Mouse (Mus musculus) liver, adult 2 months (tissue): Measurements from ENCODE around the gene Taok2. TPM values are rescaled to one million over a fixed set of nuclear protein-coding genes. Genes with fewer than 3 reads are reported as not detected.

ENCODE experiments used
- DNase-seq: peaks from one replicate; pipeline ENCODE4 v3.0.0-alpha.2; 2011; ENCODE audit warnings: low read depth, low spot score; ENCODE audit errors: extremely low read depth
- H3K27ac ChIP-seq: fragments of 200-500 bp; replicated peaks from 2 replicates; pipeline ENCODE4 v1.5.1; 2012; ENCODE audit warnings: low read depth, mild to moderate bottlenecking, control low read depth, inconsistent platforms, low read length; ENCODE audit not compliant: insufficient read depth
- H3K27me3 ChIP-seq: fragments of 200-500 bp; 2 replicates; pipeline ENCODE4 v1.6.1; 2012; ENCODE audit warnings: mild to moderate bottlenecking, moderate library complexity, low read length, inconsistent platforms; ENCODE audit not compliant: control insufficient read depth, insufficient read depth
- H3K36me3 ChIP-seq: fragments of 200-500 bp; 2 replicates; pipeline ENCODE4 v1.6.1; 2012; ENCODE audit warnings: low read length, inconsistent platforms; ENCODE audit not compliant: control insufficient read depth, insufficient read depth
- H3K4me1 ChIP-seq: fragments of 200-500 bp; 2 replicates; pipeline ENCODE4 v1.6.1; 2011; ENCODE audit warnings: low read length; ENCODE audit not compliant: control insufficient read depth, insufficient read depth
- H3K4me3 ChIP-seq: fragments of 200-500 bp; 2 replicates; pipeline ENCODE4 v1.5.1; 2011; ENCODE audit warnings: low read depth, mild to moderate bottlenecking, control low read depth, low read length, moderate library complexity; ENCODE audit not compliant: insufficient read depth
- H3K79me2 ChIP-seq: fragments of 200-500 bp; 2 replicates; pipeline ENCODE4 v1.6.1; 2012; ENCODE audit warnings: inconsistent platforms, mild to moderate bottlenecking, low read length, moderate library complexity; ENCODE audit not compliant: control insufficient read depth, insufficient read depth
- H3K9ac ChIP-seq: fragments of 200-500 bp; 2 replicates; pipeline ENCODE4 v1.6.1; 2012; ENCODE audit warnings: low read depth, mild to moderate bottlenecking, control low read depth, inconsistent platforms, low read length
- CTCF ChIP-seq: fragments of 200-500 bp; IDR thresholded peaks from 2 replicates; pipeline ENCODE4 v1.5.1; 2011; ENCODE audit warnings: low read depth, low read length, control low read depth
- POLR2A ChIP-seq: fragments of 200-500 bp; IDR thresholded peaks from 2 replicates; pipeline ENCODE4 v1.6.1; 2011; ENCODE audit warnings: low read length, control low read depth; ENCODE audit not compliant: insufficient read depth; ENCODE audit errors: extremely low read depth
- WGBS: fragments of 180-500 bp; shearing (Covaris S2); methylation state at CpG from one replicate; pipeline ENCODE4 v1.1.7; 2018; 5-methylcytosine and 5-hydroxymethylcytosine counted together
- polyA plus RNA-seq: library from polyadenylated mRNA; depleted of rRNA; stranded (reverse); fragments of >200 nt; gene quantifications from 2 replicates; pipeline ENCODE4 v1.2.3, GENCODE M21; 2012
- total RNA-seq: library from RNA; depleted of rRNA; stranded (reverse); fragments of >200 nt; gene quantifications from 2 replicates; pipeline ENCODE4 v1.2.3, GENCODE M21; 2014

Gene Taok2
- total and polyA plus RNA-seq, 2 experiments: 21.7 to 42.7 TPM

DNA sequence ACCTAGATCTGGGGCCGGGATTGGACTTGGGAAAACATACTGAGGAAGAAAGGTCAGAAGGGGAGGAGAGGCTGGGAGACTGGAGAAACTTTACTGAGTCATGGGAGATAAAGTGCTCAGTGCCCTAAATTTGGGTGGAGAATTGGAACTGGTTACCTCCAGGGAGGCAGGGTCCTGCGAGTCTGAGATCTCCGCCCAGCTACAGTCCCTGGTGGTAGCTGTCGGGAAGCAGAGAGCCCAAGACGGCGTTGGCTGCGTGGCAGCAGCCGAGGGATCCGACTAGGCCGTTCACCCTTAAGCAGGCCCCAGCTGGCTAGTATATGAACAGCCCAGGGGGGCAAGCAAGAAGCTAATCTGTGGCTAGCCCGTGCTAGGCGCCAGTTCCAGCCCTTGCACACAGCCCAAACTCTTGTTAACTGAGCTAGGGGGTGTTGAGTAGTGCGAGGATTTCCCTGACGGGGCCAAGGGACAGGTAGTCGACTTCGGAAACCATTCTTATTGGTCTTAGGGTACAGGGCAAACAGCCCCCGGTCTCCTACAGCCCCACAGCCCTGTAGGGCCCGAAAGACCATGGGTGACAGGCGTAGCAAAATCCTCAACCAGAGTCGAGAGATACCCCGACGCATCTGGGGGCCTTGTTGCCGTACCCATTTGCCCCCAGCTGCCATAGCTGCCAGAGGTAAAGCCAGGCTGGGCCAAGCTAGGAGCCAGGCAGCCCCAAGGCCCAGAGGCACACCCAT is 14.6 kb downstream of the Taok2 start:
- 93% methylated on average over 23 of the region's 23 CpGs for WGBS
- no peak for DNase-seq
- H3K27ac ChIP-seq: no peak overlapping the region
- no peaks in the 10 kb centered on the region for H3K4me1 ChIP-seq
- peaks cover 50% of the 10 kb centered on the region for H3K36me3 ChIP-seq
- H3K9ac ChIP-seq: no peak overlapping the region
- no peak for TF ChIP-seq CTCF
- no peak for TF ChIP-seq POLR2A
- H3K79me2 ChIP-seq: no peaks in the 10 kb centered on the region
- no peak overlapping the region for H3K4me3 ChIP-seq
- no peaks in the 10 kb centered on the region for H3K27me3 ChIP-seq

DNA sequence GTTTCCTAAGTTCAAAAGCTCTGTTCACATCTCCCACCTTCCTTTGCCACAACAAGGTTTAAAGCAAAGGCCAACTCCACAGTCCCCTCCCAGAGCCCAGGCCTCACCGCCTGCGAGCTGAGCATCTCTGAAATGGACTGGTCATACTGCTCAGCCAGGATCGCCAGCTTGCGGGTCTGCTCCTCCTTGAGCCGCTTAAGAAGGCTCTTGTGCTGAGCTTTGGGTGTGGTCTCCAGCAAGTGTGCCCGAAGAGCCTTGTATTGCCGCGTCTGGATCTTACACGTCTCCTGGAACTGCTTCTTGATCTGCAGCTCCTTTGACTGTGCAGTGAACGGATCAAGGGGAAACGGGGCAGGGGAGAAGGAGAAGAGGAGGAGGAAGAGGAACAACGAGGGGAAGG is 16.5 kb downstream of the Taok2 start:
- no peaks in the 10 kb centered on the region for H3K79me2 ChIP-seq
- whole genome bisulfite sequencing: 84% methylated on average over 12 of the region's 12 CpGs
- H3K27me3 ChIP-seq: no peaks in the 10 kb centered on the region
- H3K4me3 ChIP-seq: no peak overlapping the region
- H3K36me3 ChIP-seq: peaks cover 32% of the 10 kb centered on the region; the same call in 1 of the 2 replicates
- no peak overlapping the region for H3K27ac ChIP-seq
- DNase-seq: no peak
- no peak overlapping the region for H3K9ac ChIP-seq
- no peaks in the 10 kb centered on the region for H3K4me1 ChIP-seq
- TF ChIP-seq CTCF (no peak), POLR2A (no peak)

DNA sequence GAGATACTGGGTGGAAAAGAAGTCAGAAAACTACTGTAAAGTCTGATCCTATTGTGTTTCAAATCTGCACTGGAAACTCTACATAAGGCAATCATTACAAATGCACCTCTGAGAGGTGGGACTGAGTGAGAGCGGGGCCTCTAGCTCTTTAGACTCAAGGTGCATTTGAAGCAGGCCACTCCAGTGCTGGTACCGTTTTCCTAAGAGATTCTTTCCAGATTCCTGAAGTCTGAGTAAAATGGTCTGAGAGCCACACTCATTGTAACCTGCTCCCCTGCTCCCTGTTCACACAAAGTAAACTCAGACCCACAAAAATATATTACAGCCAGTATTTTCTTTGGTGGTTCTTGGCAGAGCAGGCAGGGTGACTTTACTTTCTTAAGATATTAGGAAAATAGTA is 17.0 kb downstream of the Taok2 start:
- peaks cover 2% of the 10 kb centered on the region; the same call in 1 of the 2 replicates for H3K4me1 ChIP-seq
- no peak for TF ChIP-seq POLR2A
- no peak for TF ChIP-seq CTCF
- no peak for DNase-seq
- 87% methylated on average over 2 of the region's 2 CpGs for WGBS
- H3K79me2 ChIP-seq: no peaks in the 10 kb centered on the region
- no peak overlapping the region for H3K4me3 ChIP-seq
- peaks cover 27% of the 10 kb centered on the region; the same call in 1 of the 2 replicates for H3K36me3 ChIP-seq
- no peak overlapping the region for H3K9ac ChIP-seq
- no peaks in the 10 kb centered on the region for H3K27me3 ChIP-seq
- H3K27ac ChIP-seq: no peak overlapping the region

DNA sequence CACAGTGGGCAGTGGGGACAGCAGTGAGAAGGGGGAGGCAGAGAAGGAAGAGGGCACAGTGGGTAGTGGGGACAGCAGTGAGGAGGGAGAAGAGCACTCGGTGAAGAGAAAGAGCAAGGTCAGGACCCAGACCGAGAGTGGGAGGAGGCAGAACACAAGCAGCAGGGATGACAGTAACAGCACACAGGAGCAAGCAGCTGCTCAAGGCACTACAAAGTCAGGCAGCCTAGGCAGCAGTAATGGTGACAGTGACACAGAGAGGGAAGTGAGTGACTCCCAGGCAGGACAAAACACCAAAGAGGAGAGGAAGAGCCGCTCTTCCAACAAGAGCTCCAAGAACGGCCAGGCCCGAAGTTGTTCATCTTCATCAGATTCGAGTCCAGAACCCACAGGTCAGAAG is 20.7 kb downstream of the Taok2 start:
- no peak for TF ChIP-seq CTCF
- no peak for TF ChIP-seq POLR2A
- 70% methylated on average over 6 of the region's 6 CpGs for WGBS
- H3K79me2 ChIP-seq: no peaks in the 10 kb centered on the region
- H3K9ac ChIP-seq: no peak overlapping the region
- H3K4me3 ChIP-seq: no peak overlapping the region
- no peaks in the 10 kb centered on the region for H3K27me3 ChIP-seq
- H3K36me3 ChIP-seq: peaks cover 10% of the 10 kb centered on the region; the same call in 1 of the 2 replicates
- peaks cover 7% of the 10 kb centered on the region; the same call in 1 of the 2 replicates for H3K4me1 ChIP-seq
- DNase-seq: no peak
- no peak overlapping the region for H3K27ac ChIP-seq

DNA sequence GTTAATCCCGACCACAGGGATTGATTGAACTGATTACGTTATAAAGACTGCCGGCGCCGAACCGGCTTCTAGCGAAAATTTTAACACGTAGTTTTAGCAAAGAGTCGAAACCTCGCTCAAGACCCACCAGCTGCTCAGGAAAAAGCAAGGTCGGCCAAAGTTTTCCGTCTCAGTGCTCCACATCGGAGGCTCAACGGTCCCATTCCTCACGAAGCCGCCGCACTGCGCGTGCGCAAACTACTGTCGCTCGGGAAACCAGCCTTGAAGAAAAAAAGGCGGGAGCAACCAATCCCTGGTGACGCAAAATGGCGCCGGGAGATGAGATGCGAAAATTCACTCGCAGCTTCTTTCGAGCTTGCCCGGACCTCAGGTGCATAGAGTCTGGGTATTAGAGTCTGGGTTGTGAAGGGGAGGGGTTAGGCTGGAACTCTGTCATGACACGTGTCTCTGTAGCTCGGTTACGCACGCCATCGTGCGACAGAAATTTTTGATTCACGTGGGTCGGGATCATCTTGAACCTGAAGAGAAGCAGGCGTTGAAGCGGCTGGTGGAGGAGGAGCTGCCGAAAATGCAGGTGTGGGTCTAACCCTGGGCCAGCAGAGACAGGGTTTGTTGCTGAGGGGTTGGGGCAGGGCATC is 22.2 kb downstream of the Taok2 start, which contains the start of gene Ino80e:
TSS of gene Ino80e (minus strand) at position 231 of the 638 bp plus-strand sequence.
- H3K9ac ChIP-seq: peak within 1 kb of the TSS; percentile 61
- H3K27ac ChIP-seq: peak within 1 kb of the TSS; percentile 50
- no peaks in the 10 kb centered on the region for H3K79me2 ChIP-seq
- peak within 1 kb of the TSS; percentile 64 for H3K4me3 ChIP-seq
- H3K4me1 ChIP-seq: peaks cover 7% of the 10 kb centered on the region; the same call in 1 of the 2 replicates
- peak; percentile 78 for DNase-seq
- peaks cover 5% of the 10 kb centered on the region; the same call in 1 of the 2 replicates for H3K36me3 ChIP-seq
- no peaks in the 10 kb centered on the region for H3K27me3 ChIP-seq
- WGBS: under 1% methylated on average over 41 of the region's 41 CpGs
- TF ChIP-seq CTCF (no peak), POLR2A (0 out of 2 replicates have a peak, but pooled peaks have one; percentile 10)
